Mouse (Mus musculus): Measurements from ENCODE around the gene Gm49380.

- TF ChIP-seq CTCF (IDR thresholded peaks at IDR 0.05; ENCODE audit: low read depth, low read length) (no peak), POLR2A (IDR thresholded peaks at IDR 0.05; ENCODE audit: extremely low read depth, insufficient read depth, low read length) (no peak)
Observed at GRCm38 (mm10) chr9:44108269-44109055, 4.8 kb downstream of the Gm49380 start.

Data from liver, adult 2 months (tissue).